Mouse (Mus musculus) liver, adult 2 months (tissue): Measurements from ENCODE around the gene Ppp1r3e.

Experiments
- CTCF ChIP-seq: fragments of 200-500 bp; IDR thresholded peaks from 2 replicates; pipeline ENCODE4 v1.5.1; 2011; ENCODE audit warnings: low read depth, low read length, control low read depth
- POLR2A ChIP-seq: fragments of 200-500 bp; IDR thresholded peaks from 2 replicates; pipeline ENCODE4 v1.6.1; 2011; ENCODE audit warnings: low read length, control low read depth; ENCODE audit not compliant: insufficient read depth; ENCODE audit errors: extremely low read depth

DNA sequence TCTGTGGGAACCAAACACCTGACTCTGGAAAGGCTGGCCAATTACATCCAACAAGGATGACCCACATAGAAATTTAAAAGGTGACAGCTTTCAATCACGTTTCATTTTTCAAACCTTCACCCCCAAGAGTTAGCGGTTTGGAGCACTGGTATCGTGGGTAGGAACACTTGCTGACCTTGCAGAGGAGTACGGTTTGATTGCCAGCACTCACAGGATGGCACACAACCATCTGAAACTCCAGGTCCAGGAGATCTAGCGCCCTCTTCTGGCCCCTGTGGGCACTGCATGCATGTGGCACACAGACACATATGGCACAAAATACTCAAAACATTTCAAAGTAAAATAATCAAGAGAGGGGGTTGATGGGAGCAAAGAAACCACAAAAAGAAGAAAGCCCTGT is 10.4 kb downstream of the Ppp1r3e start:
- TF ChIP-seq POLR2A (no peak), CTCF (peak; percentile 68)
